Mouse (Mus musculus) kidney, embryonic 14.5 days (tissue): ENCODE results near the gene Rhobtb3. TPM values are rescaled to one million over a fixed set of nuclear protein-coding genes. Genes with fewer than 3 reads are reported as not detected.
A peak's percentile ranks its signal among the peaks of the same experiment; 100 is the strongest.

Source experiments
- ATAC-seq: fragments of 200-750 bp; cut with Nextera tagmentation; 2 replicates; pipeline ENCODE4 v1.8.0; 2017; ENCODE audit warnings: moderate number of reproducible peaks, mild to moderate bottlenecking, moderate TSS enrichment, moderate library complexity; ENCODE audit not compliant: low FRiP score, low TSS enrichment
- H3K27ac ChIP-seq: fragments of 300-500 bp; sonication (generic); 2 replicates; pipeline ENCODE4 v1.5.1; 2014; ENCODE audit warnings: low read depth, mild to moderate bottlenecking, low read length, moderate library complexity, mixed read lengths
- H3K27me3 ChIP-seq: fragments of 300-500 bp; sonication (generic); 2 replicates; pipeline ENCODE4 v1.6.1; 2014; ENCODE audit warnings: mild to moderate bottlenecking, low read length; ENCODE audit not compliant: control insufficient read depth, insufficient read depth
- H3K36me3 ChIP-seq: fragments of 300-500 bp; sonication (generic); 2 replicates; pipeline ENCODE4 v1.6.1; 2014; ENCODE audit warnings: low read length, mixed read lengths; ENCODE audit not compliant: control insufficient read depth, insufficient read depth
- H3K4me1 ChIP-seq: fragments of 300-500 bp; sonication (generic); 2 replicates; pipeline ENCODE4 v1.6.1; 2014; ENCODE audit warnings: low read length, mixed read lengths; ENCODE audit not compliant: control insufficient read depth, insufficient read depth
- H3K4me2 ChIP-seq: fragments of 300-500 bp; sonication (generic); replicated peaks from 2 replicates; pipeline ENCODE4 v1.6.1; 2014; ENCODE audit warnings: low read depth, mild to moderate bottlenecking, low read length
- H3K4me3 ChIP-seq: fragments of 300-500 bp; sonication (generic); 2 replicates; pipeline ENCODE4 v1.5.1; 2014; ENCODE audit warnings: mild to moderate bottlenecking, low read length
- H3K9ac ChIP-seq: fragments of 300-500 bp; sonication (generic); 2 replicates; pipeline ENCODE4 v1.6.1; 2014; ENCODE audit warnings: low read depth, mild to moderate bottlenecking, low read length, moderate library complexity
- H3K9me3 ChIP-seq: fragments of 300-500 bp; sonication (generic); 2 replicates; pipeline ENCODE4 v1.6.1; 2016; ENCODE audit warnings: low read length; ENCODE audit not compliant: control insufficient read depth
- WGBS: fragments of 180-500 bp; shearing (Covaris S2); extraction: QIAGEN DNeasy Blood & Tissue Kit; methylation state at CpG from one replicate; pipeline ENCODE4 v1.1.7; 2014; 5-methylcytosine and 5-hydroxymethylcytosine counted together
- polyA plus RNA-seq: library from polyadenylated mRNA; unstranded; fragments of >200 nt; fragmentation: Nextera tagmentation; extraction: Ambion mirVana; gene quantifications from 2 replicates; pipeline ENCODE4 v1.2.1, GENCODE M21; 2014

Rhobtb3 gene
- polyA plus RNA-seq = 36.2 and 67.0 TPM in 2 replicates

DNA sequence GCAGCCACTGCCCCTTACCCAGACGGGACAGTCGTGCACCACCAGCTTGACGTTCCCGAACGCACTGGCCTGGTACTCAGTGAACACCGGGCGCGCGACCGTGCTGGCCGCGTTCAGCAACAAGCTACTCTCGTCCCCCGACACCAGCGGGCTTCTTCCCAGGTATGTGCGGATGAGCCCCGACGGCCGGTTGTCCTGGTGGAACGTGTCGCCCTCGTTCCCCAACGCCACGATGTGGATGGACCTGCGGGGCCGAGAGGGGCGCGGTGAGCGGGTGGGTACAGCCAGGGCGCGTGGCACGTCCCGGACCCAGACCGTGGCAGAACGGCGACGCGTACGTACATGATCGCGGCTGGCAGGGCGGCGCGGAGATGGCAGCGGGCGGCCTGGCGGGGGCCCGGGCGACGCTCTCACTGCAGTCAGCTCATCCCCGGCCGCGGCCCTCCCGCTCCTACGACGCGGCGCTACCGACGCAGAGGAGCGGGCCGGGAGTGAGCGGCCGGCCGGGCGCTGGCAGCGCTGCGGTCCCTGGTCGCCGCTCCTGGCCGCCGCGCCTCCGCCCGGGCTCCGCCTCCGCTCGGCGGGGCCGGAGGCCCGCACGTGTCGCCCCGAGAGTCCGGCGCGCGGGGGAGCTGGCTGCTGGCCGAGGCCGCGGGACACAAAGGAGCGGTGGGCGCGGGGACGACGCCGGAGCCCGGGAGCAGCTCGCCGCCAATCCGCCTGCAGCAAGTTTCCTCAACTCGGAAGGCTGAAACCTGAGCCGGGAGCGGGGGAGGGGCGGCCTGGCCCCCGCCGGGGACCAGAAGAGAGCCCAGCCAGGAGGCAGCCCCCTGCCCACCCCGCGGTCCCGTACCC is at the start of gene Rhobtb3:
TSS of gene Rhobtb3 (minus strand) at position 737 of the 855 bp plus-strand sequence.
- Histone ChIP-seq H3K4me3 (peak within 1 kb of the TSS; percentile 68), H3K27me3 (no peaks in the 10 kb centered on the region), H3K4me1 (peaks cover 13% of the 10 kb centered on the region), H3K27ac (peak within 1 kb of the TSS; percentile 94), H3K9me3 (no peaks in the 10 kb centered on the region), H3K4me2 (peak within 1 kb of the TSS; percentile 56), H3K36me3 (peaks cover 9% of the 10 kb centered on the region; the same call in 1 of the 2 replicates), H3K9ac (peak within 1 kb of the TSS; percentile 93)
- ATAC-seq = peak; percentile 93
- under 1% methylated on average over 88 of the region's 110 CpGs for WGBS

DNA sequence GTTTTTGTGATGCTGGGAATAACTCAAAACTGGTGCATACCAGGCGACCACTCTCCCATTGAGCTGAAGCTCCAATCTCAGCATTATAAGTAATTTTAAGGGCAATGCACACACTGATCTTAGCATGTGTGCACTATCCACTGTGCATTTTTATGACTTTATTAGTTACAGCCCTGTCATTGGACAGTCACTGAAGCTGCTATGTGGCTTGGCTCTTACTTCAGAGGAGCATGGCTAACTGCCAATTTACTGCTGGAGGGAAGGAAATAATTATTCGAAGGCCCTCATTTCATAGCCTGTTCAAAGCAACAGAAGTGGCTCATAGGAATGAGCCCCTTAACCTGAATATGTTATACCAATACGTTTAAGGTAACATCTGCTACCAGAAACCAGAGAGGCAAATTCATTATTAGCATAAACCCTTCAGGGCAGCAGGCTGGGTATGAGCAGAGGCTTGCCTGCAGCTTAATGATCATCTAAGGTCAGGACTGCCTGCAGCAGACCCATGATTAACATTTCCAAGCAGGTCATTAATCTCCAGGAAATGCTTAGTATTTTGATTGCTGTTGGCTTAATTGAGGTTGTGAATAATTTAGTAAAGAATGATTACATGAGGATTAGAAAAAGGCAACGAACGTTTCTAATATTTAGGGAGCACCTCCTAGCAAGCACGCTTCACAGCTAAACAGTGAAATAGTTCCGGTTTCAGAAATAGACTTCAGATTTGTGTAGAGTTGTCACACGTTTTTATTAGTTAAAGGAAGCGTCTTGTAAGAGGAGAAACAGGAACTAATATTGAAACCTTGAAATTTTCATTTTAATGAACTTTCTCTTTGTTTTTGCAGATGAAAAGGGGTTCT is 48.7 kb upstream of the Rhobtb3 start:
- peak overlapping the region; percentile 62; the same call in 1 of the 2 replicates for H3K27ac ChIP-seq
- 37% methylated on average over 9 of the region's 9 CpGs for WGBS
- H3K4me3 ChIP-seq = no peak overlapping the region
- no peaks in the 10 kb centered on the region for H3K36me3 ChIP-seq
- no peak overlapping the region; the same call in 1 of the 2 replicates for H3K4me2 ChIP-seq
- peak; percentile 93 for ATAC-seq
- H3K9ac ChIP-seq = no peak overlapping the region
- H3K27me3 ChIP-seq = no peaks in the 10 kb centered on the region
- peaks cover 5% of the 10 kb centered on the region; the same call in 1 of the 2 replicates for H3K4me1 ChIP-seq
- peaks cover 7% of the 10 kb centered on the region; the same call in 1 of the 2 replicates for H3K9me3 ChIP-seq

DNA sequence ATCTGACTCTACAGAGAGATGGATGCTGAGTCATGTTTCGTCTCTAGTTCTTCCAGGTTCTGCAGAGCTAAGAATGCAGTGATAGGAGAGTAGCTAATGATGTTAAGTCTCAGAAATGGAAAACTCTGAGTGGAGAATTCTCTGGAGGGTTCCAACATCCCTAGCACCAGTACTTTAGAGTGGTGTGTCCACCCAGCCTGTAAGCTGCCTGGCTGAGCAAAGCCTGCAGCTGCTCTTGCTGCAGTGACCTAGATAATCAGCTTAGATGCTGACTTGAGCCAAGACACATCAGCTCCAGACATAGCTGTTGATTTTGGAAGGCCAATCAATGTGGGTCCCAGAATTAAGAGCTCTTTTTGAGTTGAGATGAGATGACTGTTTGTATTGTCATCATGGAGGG is 44.4 kb upstream of the Rhobtb3 start:
- no peak for ATAC-seq
- no peak overlapping the region for H3K27ac ChIP-seq
- H3K36me3 ChIP-seq = no peaks in the 10 kb centered on the region
- H3K4me2 ChIP-seq = no peak overlapping the region
- H3K4me1 ChIP-seq = peaks cover 5% of the 10 kb centered on the region; the same call in 1 of the 2 replicates
- H3K9me3 ChIP-seq = no peaks in the 10 kb centered on the region
- H3K9ac ChIP-seq = no peak overlapping the region
- 91% methylated on average over 1 of the region's 1 CpGs for WGBS
- no peak overlapping the region for H3K4me3 ChIP-seq
- no peaks in the 10 kb centered on the region for H3K27me3 ChIP-seq

DNA sequence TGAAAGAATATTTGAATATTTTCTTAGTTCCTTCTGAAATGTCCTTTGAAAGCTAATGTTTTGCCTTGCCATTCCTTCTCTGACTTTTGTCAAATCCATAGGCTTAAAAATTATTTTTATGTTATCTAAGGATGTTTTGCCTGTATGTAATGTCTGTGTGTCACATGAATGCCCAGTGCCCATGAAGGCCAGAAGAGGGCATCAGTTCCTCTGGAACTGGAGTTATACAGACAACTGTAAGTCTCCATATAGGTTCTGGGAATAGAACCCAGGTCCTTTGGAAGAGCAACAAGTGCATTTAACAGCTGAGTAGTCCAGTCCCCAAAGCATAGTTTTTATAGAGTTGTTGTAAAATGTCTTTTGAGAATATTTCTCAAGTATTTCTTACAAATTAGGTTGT is 38.2 kb upstream of the Rhobtb3 start:
- H3K4me1 ChIP-seq = no peaks in the 10 kb centered on the region
- H3K4me2 ChIP-seq = no peak overlapping the region
- H3K27ac ChIP-seq = no peak overlapping the region
- no peak for ATAC-seq
- H3K36me3 ChIP-seq = no peaks in the 10 kb centered on the region
- H3K9ac ChIP-seq = no peak overlapping the region
- H3K9me3 ChIP-seq = no peaks in the 10 kb centered on the region
- H3K27me3 ChIP-seq = no peaks in the 10 kb centered on the region
- no peak overlapping the region for H3K4me3 ChIP-seq

DNA sequence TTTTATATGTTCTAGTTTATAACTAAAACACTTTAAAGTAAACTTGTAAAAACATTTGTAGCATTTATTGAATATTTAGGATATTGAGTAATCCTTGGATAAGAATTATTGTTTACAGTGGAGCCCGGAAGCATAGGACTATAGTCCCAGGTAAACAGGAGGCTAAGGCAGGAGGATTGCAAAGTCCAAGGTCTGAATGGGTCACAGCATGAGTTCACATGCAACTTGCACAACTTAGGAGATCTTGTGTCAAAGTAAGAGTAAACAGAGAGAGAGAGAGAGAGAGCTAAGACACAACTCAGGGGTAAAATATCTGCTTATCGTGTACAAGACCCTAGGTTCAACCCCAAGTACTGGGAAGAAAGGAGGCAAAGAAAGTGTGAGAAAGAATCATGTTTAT is 32.9 kb upstream of the Rhobtb3 start:
- Histone ChIP-seq H3K9ac (no peak overlapping the region), H3K36me3 (no peaks in the 10 kb centered on the region), H3K4me3 (no peak overlapping the region), H3K4me1 (no peaks in the 10 kb centered on the region), H3K27ac (no peak overlapping the region), H3K27me3 (no peaks in the 10 kb centered on the region), H3K9me3 (no peaks in the 10 kb centered on the region), H3K4me2 (no peak overlapping the region)
- WGBS = 88% methylated on average over 2 of the region's 2 CpGs
- no peak for ATAC-seq

DNA sequence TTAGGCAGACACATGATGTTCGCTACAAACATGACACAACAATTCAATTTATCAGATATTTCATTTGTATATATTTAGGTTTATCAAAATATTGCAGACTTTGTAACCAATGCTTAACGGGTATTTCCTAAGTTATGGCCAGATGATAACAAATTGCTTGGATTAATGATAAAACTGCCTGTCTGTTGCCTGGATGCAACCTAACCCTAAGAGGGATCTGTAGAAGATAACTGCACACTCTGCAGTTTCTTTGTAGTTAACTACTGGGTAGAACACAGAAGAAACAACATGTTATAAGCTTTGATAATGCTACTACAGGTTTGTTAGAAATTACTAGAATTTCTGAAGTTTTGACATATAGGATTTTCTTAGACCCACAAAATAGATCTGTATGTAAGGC is 32.5 kb upstream of the Rhobtb3 start:
- Histone ChIP-seq H3K27ac (no peak overlapping the region), H3K27me3 (no peaks in the 10 kb centered on the region), H3K9ac (no peak overlapping the region), H3K4me2 (no peak overlapping the region), H3K9me3 (no peaks in the 10 kb centered on the region), H3K4me1 (no peaks in the 10 kb centered on the region), H3K36me3 (no peaks in the 10 kb centered on the region), H3K4me3 (no peak overlapping the region)
- WGBS = 96% methylated on average over 2 of the region's 2 CpGs
- no peak for ATAC-seq

DNA sequence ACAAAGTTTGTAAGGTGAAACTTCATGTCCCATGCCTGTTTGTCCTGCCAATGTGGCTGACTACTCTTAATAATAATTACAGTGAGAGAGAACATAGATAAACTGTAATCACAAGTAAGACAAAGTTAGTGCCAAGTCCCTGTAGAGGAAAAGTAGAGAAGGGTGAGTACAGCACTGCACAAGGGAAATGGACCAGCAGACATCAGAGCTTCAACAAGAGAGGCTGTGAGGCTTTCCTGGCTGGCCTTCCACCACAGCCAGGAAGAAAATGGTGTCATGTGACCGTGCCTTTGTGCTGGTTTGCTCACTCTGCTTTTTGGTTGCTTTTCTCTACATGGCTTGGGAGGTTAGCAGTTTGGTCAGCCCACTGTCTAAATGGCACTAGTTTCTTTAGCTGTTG is 31.9 kb upstream of the Rhobtb3 start:
- Histone ChIP-seq H3K27me3 (no peaks in the 10 kb centered on the region), H3K27ac (no peak overlapping the region), H3K9me3 (no peaks in the 10 kb centered on the region), H3K4me1 (no peaks in the 10 kb centered on the region), H3K9ac (no peak overlapping the region), H3K4me3 (no peak overlapping the region), H3K4me2 (no peak overlapping the region), H3K36me3 (no peaks in the 10 kb centered on the region)
- no peak for ATAC-seq
- WGBS = 73% methylated on average over 1 of the region's 1 CpGs

DNA sequence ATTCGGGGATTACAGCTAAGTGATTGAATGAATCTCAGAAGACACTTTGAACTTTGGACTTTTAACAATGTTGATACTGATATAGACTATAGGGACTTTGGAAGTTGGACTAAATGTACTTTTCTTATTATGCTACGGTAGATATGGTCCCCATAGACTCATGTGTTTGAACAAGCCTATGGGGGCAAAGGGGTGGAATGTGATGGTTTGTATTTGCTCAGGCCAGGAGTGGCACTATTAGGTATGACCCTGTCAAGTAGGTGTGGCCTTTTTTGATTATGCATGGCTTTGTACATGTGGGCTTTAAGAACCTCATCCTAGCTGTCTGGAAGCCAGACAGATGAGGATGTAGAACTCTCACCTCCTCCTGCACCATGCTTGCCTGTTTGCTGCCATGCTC is 30.8 kb upstream of the Rhobtb3 start:
- Histone ChIP-seq H3K36me3 (no peaks in the 10 kb centered on the region), H3K9ac (no peak overlapping the region), H3K4me2 (no peak overlapping the region), H3K27me3 (no peaks in the 10 kb centered on the region), H3K27ac (no peak overlapping the region), H3K9me3 (no peaks in the 10 kb centered on the region), H3K4me3 (no peak overlapping the region), H3K4me1 (no peaks in the 10 kb centered on the region)
- no peak for ATAC-seq
- WGBS = 70% methylated on average over 2 of the region's 2 CpGs

DNA sequence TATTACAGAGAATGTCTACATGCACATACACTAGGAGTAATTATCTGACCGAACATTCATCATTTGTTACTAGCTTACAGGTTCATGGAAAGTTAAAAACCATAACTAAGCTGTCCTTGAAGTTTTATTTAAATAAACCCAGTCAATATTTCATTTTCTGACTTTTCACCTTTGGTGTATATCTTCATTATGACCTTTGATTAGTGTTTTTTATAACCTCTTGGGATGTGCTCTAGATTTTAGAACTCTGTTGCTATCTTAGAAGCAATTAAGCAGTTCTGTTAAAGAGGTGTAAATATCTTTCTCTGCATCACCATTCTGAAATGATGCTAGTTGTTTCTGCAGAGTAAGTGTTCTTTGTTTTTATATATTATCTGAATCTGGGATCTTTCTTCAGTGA is 23.1 kb upstream of the Rhobtb3 start, which contains the start of gene Spata9:
TSS of gene Spata9 (plus strand) at position 301 of the 400 bp plus-strand sequence.
- 81% methylated on average over 1 of the region's 1 CpGs for WGBS
- Histone ChIP-seq H3K9ac (no peak within 1 kb of the TSS), H3K36me3 (no peaks in the 10 kb centered on the region), H3K9me3 (0 out of 2 replicates have a peak, but pooled peaks cover 3% of the 10 kb centered on the region), H3K4me3 (no peak within 1 kb of the TSS), H3K27me3 (no peaks in the 10 kb centered on the region), H3K4me2 (no peak within 1 kb of the TSS), H3K4me1 (no peaks in the 10 kb centered on the region), H3K27ac (no peak within 1 kb of the TSS)
- no peak for ATAC-seq
